Comparison of ENCODE assay signal across 23 mouse cellular contexts in the genomic region with DNA sequence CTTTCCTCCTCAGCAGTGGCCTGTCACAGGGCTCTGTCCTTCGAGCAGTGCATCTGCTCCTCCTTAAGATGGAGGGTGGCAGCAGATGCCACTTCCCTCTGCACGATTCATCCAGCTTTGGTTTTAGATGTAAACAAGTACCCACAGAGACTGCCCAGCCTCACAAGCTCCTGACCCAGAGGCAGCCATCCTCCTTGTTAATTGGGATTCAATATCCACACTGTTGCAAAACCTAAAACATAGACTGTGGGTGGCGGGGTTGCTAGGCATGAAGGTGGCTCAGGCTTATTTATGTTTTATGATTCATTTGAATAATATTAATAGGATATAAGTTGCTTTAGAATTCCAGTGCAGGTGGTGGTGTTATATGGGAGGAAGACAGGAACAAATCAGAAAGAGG. TPM values are rescaled to one million over a fixed set of nuclear protein-coding genes. Genes with fewer than 3 reads are reported as not detected.
"Had no signal": no experiment of that assay in that cellular context is flagged by ENCODE, and none has a peak within 500 bp of the region (broad histone marks: within the 10 kb centered on the region; RNA-seq: fewer than 3 reads in every experiment).

No protein-coding gene starts in this region.

- H3K4me1 ChIP-seq: heart, embryonic 12.5 days; intestine, embryonic 15.5 days; limb, embryonic 13.5 days; limb, embryonic 15.5 days; liver, embryonic 12.5 days had no signal

- DNase-seq: gastrocnemius, adult 2 months; gastrocnemius, postnatal 10 days; gastrocnemius, postnatal 25 days; heart, postnatal 10 days; heart, postnatal 4 days; kidney, adult 18-20 months; kidney, adult 8-10 months; kidney, postnatal 10 days; kidney, postnatal 36 days; left cerebral cortex, postnatal 4 days; lung, adult 18-20 months had no signal

- H3K27ac ChIP-seq: heart, embryonic 10.5 days; hindbrain, embryonic 10.5 days; hindbrain, embryonic 12.5 days; hindbrain, embryonic 14.5 days; intestine, embryonic 15.5 days; limb, embryonic 13.5 days; limb, embryonic 15.5 days; liver, embryonic 12.5 days; liver, embryonic 14.5 days had no signal

- H3K27me3 ChIP-seq: heart, embryonic 12.5 days; hindbrain, embryonic 12.5 days; intestine, embryonic 15.5 days; limb, embryonic 13.5 days; limb, embryonic 15.5 days; liver, embryonic 12.5 days had no signal

- H3K4me3 ChIP-seq: gastrocnemius, adult 2 months; heart, embryonic 10.5 days; heart, embryonic 12.5 days; hindbrain, embryonic 10.5 days; hindbrain, embryonic 12.5 days; intestine, embryonic 15.5 days; limb, embryonic 13.5 days; limb, embryonic 15.5 days; liver, embryonic 12.5 days had no signal

RNA-seq across cellular contexts. Expression of a gene that starts 35.0 kb away (rescaled TPM):
- total RNA-seq: granulocyte monocyte progenitor cell, adult 5-6 weeks; liver, adult 2 months had no signal
